Mouse (Mus musculus): ENCODE results near the gene Snx29.

GRCm38 (mm10) chr16:11784354-11784753 is 461.6 kb downstream of the Snx29 start:
- TF ChIP-seq CTCF (IDR thresholded peaks at IDR 0.05; ENCODE audit: borderline replicate concordance, insufficient read depth, low read length) (no peak), POLR2A (IDR thresholded peaks at IDR 0.05; ENCODE audit: low read depth, low read length) (no peak)

All from embryonic fibroblast, embryonic 13.5 days (primary cell).